Mouse (Mus musculus) hindbrain, embryonic 15.5 days (tissue): ENCODE measurements at regions not wholly inside any gene's neighbourhood (a gene's known extent, or its start where the extent isn't known, plus 50 kb on each side); places are given as distances from the start of the nearest gene placed in this dataset.

Experiments
- ATAC-seq: fragments of 200-750 bp; cut with Nextera tagmentation; 2 replicates; pipeline ENCODE4 v1.8.0; 2017; ENCODE audit warnings: low read depth, moderate number of reproducible peaks, moderate TSS enrichment; ENCODE audit not compliant: low FRiP score
- H3K27ac ChIP-seq: fragments of 300-500 bp; sonication (generic); replicated peaks from 2 replicates; pipeline ENCODE4 v1.5.1; 2015; ENCODE audit warnings: mild to moderate bottlenecking, inconsistent platforms
- H3K27me3 ChIP-seq: fragments of 300-500 bp; sonication (generic); 2 replicates; pipeline ENCODE4 v1.6.1; 2015; ENCODE audit warnings: control low read depth, inconsistent platforms
- H3K36me3 ChIP-seq: fragments of 300-500 bp; sonication (generic); 2 replicates; pipeline ENCODE4 v1.6.1; 2015; ENCODE audit warnings: control low read depth, inconsistent platforms
- H3K4me1 ChIP-seq: fragments of 300-500 bp; sonication (generic); replicated peaks from 2 replicates; pipeline ENCODE4 v1.6.1; 2015; ENCODE audit warnings: control low read depth, inconsistent platforms
- H3K4me2 ChIP-seq: fragments of 300-500 bp; sonication (generic); 2 replicates; pipeline ENCODE4 v1.6.1; 2015; ENCODE audit warnings: moderate library complexity, mild to moderate bottlenecking, inconsistent platforms
- H3K4me3 ChIP-seq: fragments of 300-500 bp; sonication (generic); 2 replicates; pipeline ENCODE4 v1.5.1; 2015; ENCODE audit warnings: mild to moderate bottlenecking, inconsistent platforms
- H3K9ac ChIP-seq: fragments of 300-500 bp; sonication (generic); 2 replicates; pipeline ENCODE4 v1.6.1; 2015; ENCODE audit warnings: inconsistent platforms
- H3K9me3 ChIP-seq: fragments of 300-500 bp; sonication (generic); 2 replicates; pipeline ENCODE4 v1.6.1; 2016; ENCODE audit warnings: control low read depth, inconsistent platforms
- WGBS: fragments of 180-500 bp; shearing (Covaris S2); methylation state at CpG from one replicate; pipeline ENCODE4 v1.1.7; 2015; 5-methylcytosine and 5-hydroxymethylcytosine counted together

DNA sequence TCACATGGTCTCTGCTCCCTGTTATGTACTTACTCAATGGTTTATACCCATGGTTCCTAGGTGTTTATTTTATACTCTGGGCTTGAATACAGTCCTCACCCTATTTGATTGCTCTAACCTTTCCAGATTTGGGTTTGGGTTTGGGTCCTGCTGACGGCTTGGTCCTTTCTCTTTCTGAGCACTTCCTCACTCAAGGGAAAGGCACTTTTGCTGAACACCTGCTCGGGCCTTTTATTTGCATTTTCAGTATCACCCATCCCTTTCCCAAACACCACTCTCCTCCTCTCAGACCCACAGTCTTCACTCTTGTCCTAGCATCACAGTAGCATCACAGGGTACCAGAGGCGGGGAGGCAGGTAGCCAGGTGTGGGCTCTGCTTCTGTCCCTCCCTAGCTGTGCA lies 113.7 kb upstream of the Id2 start:
- Histone ChIP-seq H3K27me3 (no peaks in the 10 kb centered on the region), H3K4me1 (no peaks in the 10 kb centered on the region), H3K4me2 (no peak overlapping the region), H3K4me3 (no peak overlapping the region), H3K9ac (no peak overlapping the region), H3K27ac (no peak overlapping the region), H3K36me3 (no peaks in the 10 kb centered on the region), H3K9me3 (no peaks in the 10 kb centered on the region)
- WGBS: 95% methylated on average over 3 of the region's 3 CpGs
- no peak for ATAC-seq

GRCm38 (mm10) chr12:25209333-25209728 lies 112.4 kb upstream of the Id2 start:
- Histone ChIP-seq H3K9me3 (no peaks in the 10 kb centered on the region), H3K36me3 (no peaks in the 10 kb centered on the region), H3K4me1 (no peaks in the 10 kb centered on the region), H3K9ac (no peak overlapping the region), H3K4me3 (no peak overlapping the region), H3K27me3 (no peaks in the 10 kb centered on the region), H3K4me2 (no peak overlapping the region), H3K27ac (no peak overlapping the region)
- 34% methylated on average over 4 of the region's 4 CpGs for WGBS
- ATAC-seq: no peak

DNA sequence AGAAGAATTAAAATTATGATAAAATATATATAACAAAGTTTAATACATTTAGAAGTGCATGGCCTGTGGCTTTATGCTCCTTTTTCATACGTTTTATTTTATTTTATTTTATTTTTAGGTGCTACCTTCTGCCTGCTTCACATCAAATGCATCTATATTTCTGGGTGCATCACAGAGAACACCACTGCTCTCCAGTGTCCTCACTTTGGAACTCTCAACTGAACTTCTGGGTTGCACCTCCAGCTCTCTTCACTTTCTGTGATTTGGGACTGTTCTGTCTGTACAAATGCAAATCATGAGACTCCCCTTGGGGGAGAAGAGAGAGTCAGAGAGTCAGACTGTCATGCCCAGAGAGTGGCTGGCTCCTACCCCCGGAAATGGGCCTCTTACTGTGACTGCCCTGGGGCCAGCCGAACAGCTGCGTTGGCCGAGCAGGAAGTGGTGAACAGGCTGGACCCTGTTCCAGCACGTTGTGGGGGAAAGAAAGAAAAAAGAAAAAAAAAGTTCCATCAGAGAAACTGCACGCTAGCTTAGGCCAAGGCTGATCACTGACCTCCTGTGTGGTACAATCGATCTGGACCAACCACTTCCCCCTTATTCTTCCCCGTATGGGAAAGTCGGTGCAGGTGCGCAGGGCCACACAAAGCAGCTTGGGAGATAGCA lies 111.9 kb upstream of the Id2 start:
- H3K4me3 ChIP-seq: no peak overlapping the region
- no peak overlapping the region for H3K4me2 ChIP-seq
- no peaks in the 10 kb centered on the region for H3K9me3 ChIP-seq
- no peak overlapping the region for H3K9ac ChIP-seq
- H3K27me3 ChIP-seq: no peaks in the 10 kb centered on the region
- no peaks in the 10 kb centered on the region for H3K4me1 ChIP-seq
- ATAC-seq: no peak
- no peaks in the 10 kb centered on the region for H3K36me3 ChIP-seq
- no peak overlapping the region for H3K27ac ChIP-seq
- WGBS: 42% methylated on average over 11 of the region's 11 CpGs

DNA sequence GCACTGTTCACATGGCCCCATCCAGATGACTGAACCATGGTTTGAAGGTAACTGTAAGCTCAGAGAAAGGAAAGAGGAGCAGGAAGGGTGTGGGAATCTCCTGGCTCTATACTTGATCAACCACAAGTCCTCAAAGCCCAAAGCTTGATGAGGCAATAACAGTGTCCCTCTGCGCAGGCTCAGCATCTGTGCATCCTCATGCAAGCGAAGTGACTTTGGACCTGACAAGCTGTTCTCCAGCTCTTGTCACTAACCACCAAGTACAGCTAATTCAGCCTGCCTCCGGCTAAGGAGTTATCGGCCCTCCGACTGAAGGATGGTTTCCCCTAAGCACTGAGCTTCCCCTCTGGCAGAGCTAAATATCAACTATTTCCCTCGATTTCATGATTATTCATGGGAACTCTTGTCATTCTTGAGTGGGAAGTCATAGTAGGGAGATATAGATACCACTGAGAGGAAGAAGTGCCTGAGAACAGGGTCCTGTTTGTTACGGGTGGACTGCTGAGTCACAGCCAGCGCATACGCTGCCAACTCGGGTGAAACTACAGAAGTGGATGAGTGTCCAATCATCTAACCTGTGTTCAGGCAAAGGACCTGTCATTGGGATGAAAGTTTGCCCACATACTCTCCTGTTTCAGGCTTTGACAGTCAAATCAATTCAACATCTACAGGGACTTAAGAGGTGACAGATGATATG lies 106.6 kb upstream of the Id2 start:
- ATAC-seq: no peak
- Histone ChIP-seq H3K36me3 (no peaks in the 10 kb centered on the region), H3K27me3 (no peaks in the 10 kb centered on the region), H3K9me3 (no peaks in the 10 kb centered on the region), H3K9ac (no peak overlapping the region), H3K4me3 (no peak overlapping the region), H3K27ac (no peak overlapping the region), H3K4me2 (no peak overlapping the region), H3K4me1 (no peaks in the 10 kb centered on the region)
- 89% methylated on average over 10 of the region's 10 CpGs for WGBS

GRCm38 (mm10) chr12:25200161-25200560 lies 103.2 kb upstream of the Id2 start:
- 91% methylated on average over 4 of the region's 4 CpGs for WGBS
- H3K27me3 ChIP-seq: no peaks in the 10 kb centered on the region
- ATAC-seq: no peak
- H3K9me3 ChIP-seq: no peaks in the 10 kb centered on the region
- H3K9ac ChIP-seq: no peak overlapping the region
- no peak overlapping the region for H3K27ac ChIP-seq
- no peaks in the 10 kb centered on the region for H3K4me1 ChIP-seq
- H3K4me2 ChIP-seq: no peak overlapping the region
- no peaks in the 10 kb centered on the region for H3K36me3 ChIP-seq
- no peak overlapping the region for H3K4me3 ChIP-seq

- Histone ChIP-seq H3K9ac (no peak overlapping the region), H3K4me2 (no peak overlapping the region), H3K4me3 (no peak overlapping the region), H3K36me3 (no peaks in the 10 kb centered on the region), H3K27ac (no peak overlapping the region), H3K4me1 (no peaks in the 10 kb centered on the region), H3K27me3 (no peaks in the 10 kb centered on the region), H3K9me3 (no peaks in the 10 kb centered on the region)
- no peak for ATAC-seq
- WGBS: 25% methylated on average over 3 of the region's 4 CpGs
These were observed 100.8 kb upstream of the Id2 start for GRCm38 (mm10) chr12:25197757-25198156.

DNA sequence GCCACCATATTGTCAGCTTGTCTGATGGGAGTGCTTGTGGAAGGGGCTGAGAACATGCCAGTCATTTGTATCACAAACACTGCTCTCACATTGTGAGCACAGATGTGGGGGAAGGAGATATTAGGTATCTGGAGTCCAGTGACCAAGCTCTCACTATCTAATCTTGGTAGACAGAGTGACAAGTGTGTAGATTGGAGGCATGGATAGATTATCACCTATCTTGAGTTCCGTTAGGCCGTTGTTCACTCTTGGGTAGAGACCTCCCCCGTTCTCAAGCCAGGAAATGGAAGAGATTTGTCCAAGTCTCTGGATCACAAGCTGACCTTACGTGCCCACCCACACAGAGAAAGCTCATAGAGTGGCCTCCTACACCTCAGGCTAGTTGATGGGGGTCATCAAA lies 99.1 kb upstream of the Id2 start:
- ATAC-seq: no peak
- no peaks in the 10 kb centered on the region for H3K4me1 ChIP-seq
- no peaks in the 10 kb centered on the region for H3K9me3 ChIP-seq
- 96% methylated on average over 4 of the region's 4 CpGs for WGBS
- no peak overlapping the region for H3K27ac ChIP-seq
- no peaks in the 10 kb centered on the region for H3K27me3 ChIP-seq
- no peak overlapping the region for H3K9ac ChIP-seq
- H3K36me3 ChIP-seq: no peaks in the 10 kb centered on the region
- H3K4me3 ChIP-seq: no peak overlapping the region
- no peak overlapping the region for H3K4me2 ChIP-seq

GRCm38 (mm10) chr12:25192216-25192615 lies 95.3 kb upstream of the Id2 start:
- no peak overlapping the region for H3K4me2 ChIP-seq
- no peaks in the 10 kb centered on the region for H3K27me3 ChIP-seq
- H3K9ac ChIP-seq: no peak overlapping the region
- no peak for ATAC-seq
- H3K36me3 ChIP-seq: no peaks in the 10 kb centered on the region
- H3K9me3 ChIP-seq: no peaks in the 10 kb centered on the region
- H3K4me1 ChIP-seq: no peaks in the 10 kb centered on the region
- WGBS: 96% methylated on average over 6 of the region's 6 CpGs
- H3K4me3 ChIP-seq: no peak overlapping the region
- H3K27ac ChIP-seq: no peak overlapping the region

GRCm38 (mm10) chr12:25190360-25190759 lies 93.4 kb upstream of the Id2 start:
- no peak for ATAC-seq
- WGBS: 69% methylated on average over 6 of the region's 6 CpGs
- no peaks in the 10 kb centered on the region for H3K4me1 ChIP-seq
- no peak overlapping the region for H3K27ac ChIP-seq
- H3K27me3 ChIP-seq: no peaks in the 10 kb centered on the region
- H3K4me3 ChIP-seq: no peak overlapping the region
- H3K9ac ChIP-seq: no peak overlapping the region
- H3K9me3 ChIP-seq: no peaks in the 10 kb centered on the region
- H3K36me3 ChIP-seq: no peaks in the 10 kb centered on the region
- no peak overlapping the region for H3K4me2 ChIP-seq

DNA sequence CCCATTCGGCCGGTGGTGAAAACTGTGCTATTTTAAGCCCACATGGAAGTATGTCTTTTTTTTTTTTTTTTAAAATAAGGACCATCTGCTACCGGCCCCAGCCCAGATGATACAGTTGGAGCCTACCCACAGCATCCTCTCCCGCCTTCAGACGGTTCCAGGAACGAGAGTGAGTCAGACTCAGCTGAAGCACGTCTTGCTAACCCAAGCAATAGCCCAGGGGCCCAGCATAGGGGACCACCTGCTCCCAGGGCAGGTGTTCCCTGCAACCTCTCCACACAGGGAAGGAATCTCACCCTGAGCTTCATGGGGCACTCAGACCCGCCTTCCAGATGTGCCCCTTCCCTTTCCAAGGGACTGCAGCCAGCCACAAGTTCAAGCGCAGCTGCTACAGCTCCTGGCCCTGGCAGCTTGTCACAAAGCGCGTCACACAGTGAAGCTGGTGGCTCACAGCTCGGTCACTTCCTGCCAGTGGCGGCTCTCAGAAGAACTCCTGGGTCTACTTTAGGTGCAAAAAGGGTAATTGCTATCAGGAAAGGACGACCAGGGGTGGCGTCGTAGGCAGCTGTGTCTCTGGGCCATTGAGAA lies 92.3 kb upstream of the Id2 start:
- peak; percentile 56; the same call in 1 of the 2 replicates for ATAC-seq
- Histone ChIP-seq H3K9me3 (no peaks in the 10 kb centered on the region), H3K27ac (no peak overlapping the region), H3K4me2 (no peak overlapping the region), H3K36me3 (no peaks in the 10 kb centered on the region), H3K4me1 (no peaks in the 10 kb centered on the region), H3K9ac (no peak overlapping the region), H3K4me3 (no peak overlapping the region), H3K27me3 (no peaks in the 10 kb centered on the region)
- 72% methylated on average over 16 of the region's 16 CpGs for WGBS

DNA sequence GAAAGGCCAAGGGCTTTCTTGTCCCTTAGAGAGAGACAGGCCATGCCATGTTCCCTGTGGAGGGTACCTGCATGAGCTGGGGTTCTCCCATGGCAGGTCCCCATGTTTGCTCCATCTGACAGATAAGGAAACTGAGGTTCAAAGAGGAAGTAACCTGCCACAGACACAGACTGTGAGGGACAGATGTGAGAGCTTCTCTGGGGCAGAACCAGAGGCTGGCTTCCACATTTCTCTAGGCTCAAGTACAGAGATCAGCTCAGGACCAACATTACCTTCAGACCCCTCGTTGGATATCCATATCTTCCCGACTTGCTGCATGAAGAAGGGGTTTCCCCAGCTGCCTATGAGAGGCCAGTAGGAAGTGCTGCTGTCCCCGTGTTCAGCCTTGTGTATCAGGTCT lies 91.6 kb upstream of the Id2 start:
- WGBS: 78% methylated on average over 3 of the region's 3 CpGs
- Histone ChIP-seq H3K9me3 (no peaks in the 10 kb centered on the region), H3K4me1 (no peaks in the 10 kb centered on the region), H3K36me3 (no peaks in the 10 kb centered on the region), H3K27ac (no peak overlapping the region), H3K4me2 (no peak overlapping the region), H3K9ac (no peak overlapping the region), H3K4me3 (no peak overlapping the region), H3K27me3 (no peaks in the 10 kb centered on the region)
- no peak for ATAC-seq

DNA sequence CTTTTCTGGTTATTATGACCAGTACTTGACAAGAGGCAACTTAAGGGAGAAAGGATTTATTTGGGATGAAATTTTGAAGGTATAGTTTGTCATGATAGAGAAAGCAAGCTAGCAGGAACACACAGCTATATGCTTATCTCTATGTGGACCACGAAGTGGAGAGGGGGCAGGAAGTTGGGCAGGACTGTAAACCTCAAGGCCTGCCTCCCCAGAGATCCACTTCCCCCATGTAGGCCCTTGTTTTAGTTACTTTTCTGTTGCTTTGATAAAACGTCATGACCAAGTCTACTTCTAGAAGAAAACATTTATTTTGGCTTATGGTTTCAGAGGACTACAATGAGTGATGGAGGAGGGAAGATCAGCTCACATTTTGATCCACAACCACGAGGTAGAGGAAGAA lies 90.3 kb upstream of the Id2 start:
- 82% methylated on average over 3 of the region's 3 CpGs for WGBS
- H3K9me3 ChIP-seq: no peaks in the 10 kb centered on the region

More for the DNA sequence above, 90.3 kb upstream of the Id2 start:
- H3K4me3 ChIP-seq: no peak overlapping the region
- no peaks in the 10 kb centered on the region for H3K4me1 ChIP-seq
- ATAC-seq: no peak
- H3K4me2 ChIP-seq: no peak overlapping the region
- H3K27me3 ChIP-seq: no peaks in the 10 kb centered on the region
- H3K36me3 ChIP-seq: no peaks in the 10 kb centered on the region
- no peak overlapping the region for H3K9ac ChIP-seq
- H3K27ac ChIP-seq: no peak overlapping the region
